Mouse (Mus musculus) forebrain, embryonic 13.5 days (tissue): ENCODE data around the gene Rnf150. TPM values are rescaled to one million over a fixed set of nuclear protein-coding genes. Genes with fewer than 3 reads are reported as not detected.

Experiments used
- ATAC-seq: fragments of 200-750 bp; cut with Nextera tagmentation; 2 replicates; pipeline ENCODE4 v1.8.0; 2017
- H3K27ac ChIP-seq: fragments of 300-500 bp; sonication (generic); 2 replicates; pipeline ENCODE4 v1.5.1; 2015; ENCODE audit warnings: inconsistent platforms, mild to moderate bottlenecking, moderate library complexity
- H3K27me3 ChIP-seq: fragments of 300-500 bp; sonication (generic); 2 replicates; pipeline ENCODE4 v1.6.1; 2015; ENCODE audit warnings: mild to moderate bottlenecking, inconsistent platforms
- H3K36me3 ChIP-seq: fragments of 300-500 bp; sonication (generic); 2 replicates; pipeline ENCODE4 v1.6.1; 2015; ENCODE audit warnings: mild to moderate bottlenecking, inconsistent platforms; ENCODE audit not compliant: poor library complexity, severe bottlenecking
- H3K4me1 ChIP-seq: fragments of 300-500 bp; sonication (generic); 2 replicates; pipeline ENCODE4 v1.6.1; 2015; ENCODE audit warnings: inconsistent platforms
- H3K4me2 ChIP-seq: fragments of 300-500 bp; sonication (generic); 2 replicates; pipeline ENCODE4 v1.6.1; 2015; ENCODE audit warnings: inconsistent platforms, mild to moderate bottlenecking, moderate library complexity
- H3K4me3 ChIP-seq: fragments of 300-500 bp; sonication (generic); 2 replicates; pipeline ENCODE4 v1.5.1; 2015; ENCODE audit warnings: mild to moderate bottlenecking, inconsistent platforms
- H3K9ac ChIP-seq: fragments of 300-500 bp; sonication (generic); 2 replicates; pipeline ENCODE4 v1.6.1; 2015; ENCODE audit warnings: mild to moderate bottlenecking, inconsistent platforms
- H3K9me3 ChIP-seq: fragments of 300-500 bp; sonication (generic); replicated peaks from 2 replicates; pipeline ENCODE4 v1.6.1; 2016; ENCODE audit warnings: inconsistent platforms
- WGBS: fragments of 180-500 bp; shearing (Covaris S2); methylation state at CpG from one replicate; pipeline ENCODE4 v1.1.7; 2015; 5-methylcytosine and 5-hydroxymethylcytosine counted together
- polyA plus RNA-seq: library from polyadenylated mRNA; unstranded; fragments of >200 nt; fragmentation: Nextera tagmentation; extraction: Ambion mirVana; gene quantifications from 2 replicates; pipeline ENCODE4 v1.2.1, GENCODE M21; 2015

Gene Rnf150
- polyA plus RNA-seq, 1 experiment from 2014 or later = 1.5 TPM

DNA sequence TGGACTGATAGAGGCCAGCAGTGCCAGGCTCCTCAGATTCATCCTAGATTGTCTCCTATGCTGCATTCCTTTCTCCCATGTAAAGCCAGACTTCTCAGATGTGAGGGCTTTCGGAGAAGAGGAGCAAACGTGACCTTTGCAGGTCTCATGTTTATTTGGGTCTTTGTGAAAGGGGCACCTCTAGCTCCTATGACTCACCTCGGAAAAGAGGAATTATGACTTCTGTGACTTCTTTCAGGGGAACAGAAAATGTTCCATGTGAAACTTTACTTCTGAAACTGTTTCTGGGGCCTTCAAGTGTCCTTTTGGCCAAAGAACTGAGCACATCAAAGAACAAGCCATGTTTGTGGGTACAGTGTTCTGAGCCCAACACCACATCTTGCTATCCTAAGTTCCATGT lies 133.7 kb downstream of the Rnf150 start:
- no peak overlapping the region for H3K4me2 ChIP-seq
- H3K4me3 ChIP-seq = no peak overlapping the region
- ATAC-seq = no peak
- no peaks in the 10 kb centered on the region for H3K9me3 ChIP-seq
- no peaks in the 10 kb centered on the region for H3K27me3 ChIP-seq
- no peak overlapping the region for H3K9ac ChIP-seq
- 80% methylated on average over 3 of the region's 3 CpGs for WGBS
- H3K36me3 ChIP-seq = no peaks in the 10 kb centered on the region
- H3K4me1 ChIP-seq = no peaks in the 10 kb centered on the region
- H3K27ac ChIP-seq = no peak overlapping the region

DNA sequence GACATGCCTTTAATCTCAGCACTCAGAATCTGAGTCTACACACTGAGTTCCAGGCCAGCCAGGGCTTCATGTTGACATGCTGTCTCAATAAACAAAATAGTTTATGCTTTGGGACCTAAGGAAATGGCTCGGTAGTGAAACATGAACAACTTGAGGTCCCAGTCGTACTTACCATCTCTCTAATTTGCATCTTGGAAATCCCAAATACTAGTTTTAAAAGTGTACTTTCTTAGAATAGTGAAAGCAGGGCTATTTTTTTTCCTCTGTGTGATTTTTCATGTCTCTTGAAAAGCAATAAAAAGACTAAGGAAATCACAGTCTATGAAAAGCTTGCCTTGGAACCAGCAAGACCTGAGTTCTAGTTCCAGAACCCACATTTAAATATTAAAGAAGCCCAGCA lies 135.6 kb downstream of the Rnf150 start:
- Histone ChIP-seq H3K27ac (no peak overlapping the region), H3K36me3 (no peaks in the 10 kb centered on the region), H3K4me1 (no peaks in the 10 kb centered on the region), H3K9ac (no peak overlapping the region), H3K4me3 (no peak overlapping the region), H3K4me2 (no peak overlapping the region), H3K9me3 (no peaks in the 10 kb centered on the region), H3K27me3 (no peaks in the 10 kb centered on the region)
- 88% methylated on average over 2 of the region's 2 CpGs for WGBS
- ATAC-seq = no peak

DNA sequence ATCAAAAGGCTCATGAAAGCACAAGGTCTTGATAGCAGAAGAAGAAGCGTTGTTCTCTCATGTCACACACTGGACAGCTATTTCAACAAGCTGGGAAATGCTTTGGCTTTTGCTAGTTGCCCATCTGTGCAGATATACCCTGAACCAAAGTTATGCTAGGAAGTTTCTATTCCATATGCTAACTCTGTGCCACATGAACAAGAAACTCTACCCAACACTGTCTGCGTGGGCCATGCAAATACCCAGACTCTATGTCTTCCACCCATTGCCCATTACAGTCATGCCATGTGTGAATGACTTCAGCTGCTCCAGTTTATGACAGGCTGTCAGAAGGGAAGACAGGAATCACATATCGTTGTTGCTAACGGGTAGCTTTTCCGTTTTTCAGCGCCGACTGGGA lies 140.0 kb downstream of the Rnf150 start:
- H3K4me1 ChIP-seq = no peaks in the 10 kb centered on the region
- H3K4me3 ChIP-seq = no peak overlapping the region
- H3K36me3 ChIP-seq = peaks cover 8% of the 10 kb centered on the region; the same call in 1 of the 2 replicates
- no peaks in the 10 kb centered on the region for H3K9me3 ChIP-seq
- no peak overlapping the region for H3K4me2 ChIP-seq
- no peak overlapping the region for H3K9ac ChIP-seq
- no peaks in the 10 kb centered on the region for H3K27me3 ChIP-seq
- WGBS = 95% methylated on average over 7 of the region's 7 CpGs
- H3K27ac ChIP-seq = no peak overlapping the region
- ATAC-seq = no peak; the same call in 1 of the 2 replicates

DNA sequence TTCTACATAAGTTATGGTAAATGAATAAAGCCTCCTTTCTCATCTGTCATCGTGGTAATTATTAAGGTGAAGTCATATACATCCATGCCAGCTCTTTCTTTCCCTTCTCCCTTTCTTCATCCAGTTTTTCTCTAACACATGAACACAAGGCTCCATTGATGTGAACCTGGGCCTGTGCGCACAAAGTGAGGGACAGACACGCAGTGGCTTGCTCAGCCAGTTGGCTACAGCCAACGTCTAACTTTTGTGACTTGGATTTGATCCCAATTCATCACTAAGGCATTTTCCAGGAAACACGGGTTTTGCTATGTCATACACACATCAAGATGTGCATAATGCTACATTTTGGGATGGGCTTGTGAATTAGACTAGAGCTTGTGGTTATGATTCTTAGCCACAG lies 146.3 kb downstream of the Rnf150 start:
- H3K4me1 ChIP-seq = peaks cover 9% of the 10 kb centered on the region; the same call in 1 of the 2 replicates
- no peak overlapping the region for H3K9ac ChIP-seq
- WGBS = 86% methylated on average over 5 of the region's 5 CpGs
- H3K27ac ChIP-seq = no peak overlapping the region
- no peaks in the 10 kb centered on the region for H3K9me3 ChIP-seq
- H3K4me2 ChIP-seq = no peak overlapping the region
- peaks cover 8% of the 10 kb centered on the region; the same call in 1 of the 2 replicates for H3K36me3 ChIP-seq
- H3K27me3 ChIP-seq = no peaks in the 10 kb centered on the region
- H3K4me3 ChIP-seq = no peak overlapping the region
- ATAC-seq = no peak

DNA sequence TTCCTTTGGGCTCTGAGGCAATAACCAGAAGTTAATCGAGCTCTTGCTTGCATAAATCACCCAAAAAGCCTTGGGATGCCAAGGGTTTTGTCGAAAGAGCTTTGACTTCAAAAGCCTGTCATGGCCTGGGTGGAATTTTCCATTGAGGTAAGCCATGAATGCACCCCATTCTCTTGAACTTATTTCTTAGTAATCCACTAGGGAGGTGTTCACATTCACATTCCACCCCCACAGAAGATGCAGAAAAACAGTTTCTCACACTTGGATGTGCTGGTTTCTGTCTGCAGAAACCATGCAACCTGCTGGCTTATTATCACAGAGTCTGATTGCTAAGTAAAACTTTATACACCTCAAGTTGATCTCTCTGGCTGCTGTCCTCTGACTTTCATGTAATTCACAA lies 148.1 kb downstream of the Rnf150 start:
- peaks cover 2% of the 10 kb centered on the region; the same call in 1 of the 2 replicates for H3K36me3 ChIP-seq
- ATAC-seq = no peak
- H3K4me2 ChIP-seq = no peak overlapping the region
- no peaks in the 10 kb centered on the region for H3K9me3 ChIP-seq
- H3K4me3 ChIP-seq = no peak overlapping the region
- H3K27ac ChIP-seq = no peak overlapping the region
- H3K9ac ChIP-seq = no peak overlapping the region
- WGBS = 53% methylated on average over 2 of the region's 2 CpGs
- H3K27me3 ChIP-seq = no peaks in the 10 kb centered on the region
- peaks cover 9% of the 10 kb centered on the region; the same call in 1 of the 2 replicates for H3K4me1 ChIP-seq

DNA sequence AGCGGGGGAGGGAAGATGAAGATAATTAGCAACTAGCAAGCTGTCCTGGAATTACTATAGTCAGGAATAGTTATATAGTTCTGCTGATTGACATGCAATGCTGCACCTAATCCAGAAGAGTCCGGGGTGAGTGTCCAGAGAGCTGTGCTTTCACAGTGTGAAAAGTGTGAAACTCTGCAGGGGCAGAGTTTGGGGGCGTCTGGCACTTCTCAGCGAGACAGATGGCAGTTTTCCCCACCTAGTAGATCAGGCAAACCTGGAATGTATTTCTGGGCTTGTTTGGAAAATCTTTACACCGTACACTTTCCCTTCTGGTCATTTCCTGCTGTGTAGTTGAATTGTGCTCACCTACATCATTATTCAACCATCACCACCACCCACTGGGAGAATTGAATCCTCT lies 148.6 kb downstream of the Rnf150 start:
- Histone ChIP-seq H3K27ac (0 out of 2 replicates have a peak overlapping the region, but pooled peaks have one; percentile 27), H3K4me3 (no peak overlapping the region), H3K9me3 (no peaks in the 10 kb centered on the region), H3K9ac (no peak overlapping the region), H3K4me2 (no peak overlapping the region), H3K27me3 (no peaks in the 10 kb centered on the region), H3K4me1 (peaks cover 9% of the 10 kb centered on the region; the same call in 1 of the 2 replicates), H3K36me3 (no peaks in the 10 kb centered on the region; the same call in 1 of the 2 replicates)
- WGBS = 37% methylated on average over 5 of the region's 5 CpGs
- ATAC-seq = peak; percentile 43; the same call in 1 of the 2 replicates

DNA sequence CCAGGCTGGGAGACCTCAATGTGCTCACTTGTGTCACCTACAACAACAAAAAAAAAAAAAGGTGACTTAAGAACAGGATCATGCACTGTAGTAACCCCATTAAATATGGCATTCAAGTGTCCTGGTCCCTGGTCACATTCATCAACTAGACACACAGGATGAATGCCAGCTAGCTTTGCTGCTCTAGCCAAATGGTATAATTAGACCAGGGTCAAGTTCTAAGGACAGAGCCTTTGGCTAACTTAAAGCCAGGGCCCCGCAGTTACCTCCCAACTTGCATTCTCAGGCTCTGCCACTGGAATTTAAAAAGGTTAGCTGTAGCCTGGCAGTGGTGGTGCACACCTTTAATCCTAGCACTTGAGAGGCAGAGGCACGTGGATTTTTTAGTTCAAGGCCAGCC lies 165.1 kb downstream of the Rnf150 start:
- Histone ChIP-seq H3K27me3 (no peaks in the 10 kb centered on the region), H3K36me3 (no peaks in the 10 kb centered on the region), H3K4me2 (no peak overlapping the region), H3K4me3 (no peak overlapping the region), H3K9me3 (no peaks in the 10 kb centered on the region), H3K4me1 (no peaks in the 10 kb centered on the region), H3K9ac (no peak overlapping the region), H3K27ac (no peak overlapping the region)
- ATAC-seq = no peak
- 77% methylated on average over 2 of the region's 2 CpGs for WGBS

DNA sequence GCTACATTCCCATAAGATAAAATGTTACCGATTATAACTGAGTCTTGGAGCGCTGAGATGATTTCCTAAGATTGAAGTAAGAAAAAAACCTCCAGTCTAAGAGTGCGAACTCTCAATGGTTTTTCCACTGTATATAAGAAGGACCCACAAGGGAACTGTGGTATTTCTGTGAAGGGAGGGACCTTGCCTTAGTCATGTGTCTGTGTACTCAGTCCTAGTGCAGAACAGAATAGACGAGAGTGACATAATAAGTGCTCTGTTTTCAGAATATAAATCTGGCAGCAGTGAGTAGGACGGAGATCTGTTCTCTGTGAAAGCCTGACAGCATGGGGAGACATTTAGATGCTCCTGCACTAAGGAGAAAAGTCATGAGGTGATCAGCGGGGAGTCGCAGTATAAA lies 169.6 kb downstream of the Rnf150 start:
- Histone ChIP-seq H3K4me3 (no peak overlapping the region), H3K9ac (no peak overlapping the region), H3K27ac (no peak overlapping the region), H3K4me2 (no peak overlapping the region), H3K36me3 (0 out of 2 replicates have a peak, but pooled peaks cover 11% of the 10 kb centered on the region), H3K9me3 (no peaks in the 10 kb centered on the region), H3K4me1 (0 out of 2 replicates have a peak, but pooled peaks cover 3% of the 10 kb centered on the region), H3K27me3 (no peaks in the 10 kb centered on the region)
- WGBS = 74% methylated on average over 7 of the region's 7 CpGs
- peak; percentile 79 for ATAC-seq

DNA sequence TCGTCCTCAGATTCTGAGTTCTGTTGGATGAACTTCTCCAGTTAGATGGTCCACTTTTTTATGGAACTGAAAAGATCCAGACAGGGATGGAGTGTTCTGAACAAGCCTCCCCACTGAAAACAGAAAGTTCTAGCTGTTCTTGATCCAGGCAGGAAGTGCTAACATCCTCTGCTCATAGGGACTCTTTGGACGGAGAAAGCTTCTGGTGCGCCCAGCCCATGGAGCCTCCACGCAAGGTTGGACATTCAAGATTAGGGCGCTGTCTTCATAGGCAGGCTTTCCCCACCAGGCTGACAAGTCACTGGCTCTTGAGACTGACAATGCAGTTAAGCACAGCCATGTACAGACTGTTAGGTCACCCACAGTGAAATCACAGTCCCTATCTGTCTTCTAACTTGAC lies 172.0 kb downstream of the Rnf150 start:
- H3K36me3 ChIP-seq = 0 out of 2 replicates have a peak, but pooled peaks cover 11% of the 10 kb centered on the region
- no peak for ATAC-seq
- H3K27ac ChIP-seq = no peak overlapping the region
- H3K4me1 ChIP-seq = 0 out of 2 replicates have a peak, but pooled peaks cover 3% of the 10 kb centered on the region
- H3K9me3 ChIP-seq = no peaks in the 10 kb centered on the region
- H3K9ac ChIP-seq = no peak overlapping the region
- no peak overlapping the region for H3K4me3 ChIP-seq
- H3K4me2 ChIP-seq = no peak overlapping the region
- no peaks in the 10 kb centered on the region for H3K27me3 ChIP-seq
- WGBS = 95% methylated on average over 5 of the region's 5 CpGs

DNA sequence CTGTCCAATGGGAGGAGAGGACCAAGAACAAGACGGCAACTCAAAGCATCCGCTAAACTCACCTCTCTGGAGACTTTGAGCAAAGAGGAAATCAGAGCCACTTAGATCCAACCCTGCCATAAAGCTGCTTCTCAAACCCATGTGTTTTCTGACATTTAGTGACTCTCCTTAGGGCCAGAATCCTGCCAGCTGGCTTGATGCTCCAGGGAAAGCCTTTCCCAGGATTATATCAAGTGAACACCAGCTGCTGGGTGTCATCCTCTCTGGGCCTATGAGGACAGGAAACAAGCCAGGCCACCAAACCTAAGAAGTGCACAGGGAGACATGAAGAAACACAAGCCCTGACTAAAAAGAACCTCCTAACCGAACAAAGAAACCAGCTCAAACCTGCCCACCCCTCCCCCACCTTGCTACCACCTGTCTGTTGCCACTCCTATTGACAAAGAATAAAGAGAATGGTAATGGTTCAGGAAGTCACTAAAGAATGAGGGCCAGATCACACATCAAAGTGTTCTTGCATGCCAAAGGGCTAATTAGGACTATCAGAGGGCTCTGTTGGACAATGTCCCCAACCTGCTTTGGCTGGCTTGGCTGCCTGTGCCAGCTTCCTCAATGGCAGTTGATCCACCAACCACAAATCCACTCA lies 173.5 kb downstream of the Rnf150 start:
- Histone ChIP-seq H3K4me2 (no peak overlapping the region), H3K4me1 (0 out of 2 replicates have a peak, but pooled peaks cover 3% of the 10 kb centered on the region), H3K9me3 (no peaks in the 10 kb centered on the region), H3K27me3 (no peaks in the 10 kb centered on the region), H3K27ac (no peak overlapping the region), H3K9ac (no peak overlapping the region), H3K36me3 (0 out of 2 replicates have a peak, but pooled peaks cover 11% of the 10 kb centered on the region), H3K4me3 (no peak overlapping the region)
- ATAC-seq = no peak
- WGBS = 74% methylated on average over 3 of the region's 3 CpGs

DNA sequence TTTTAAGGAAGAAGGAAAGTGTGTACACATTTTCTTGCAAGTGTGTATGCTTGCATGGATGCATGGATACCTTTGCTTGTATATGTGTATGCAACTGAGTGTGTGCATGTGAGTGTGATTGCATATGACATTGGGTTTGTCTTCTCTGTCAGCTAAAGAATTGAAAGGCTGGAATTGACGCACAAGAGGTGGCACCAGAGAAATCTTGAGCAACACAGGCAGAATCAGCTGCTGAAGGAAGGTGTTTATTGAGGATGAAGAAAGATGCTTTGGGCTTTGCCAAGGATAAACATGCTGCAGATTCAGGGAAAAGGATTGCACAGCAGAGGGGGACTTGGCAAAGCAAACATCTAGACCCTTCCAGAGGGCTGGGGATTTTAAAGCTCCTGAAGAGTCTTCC lies 174.2 kb downstream of the Rnf150 start:
- 94% methylated on average over 1 of the region's 1 CpGs for WGBS
- Histone ChIP-seq H3K9ac (no peak overlapping the region), H3K4me3 (no peak overlapping the region), H3K27me3 (no peaks in the 10 kb centered on the region), H3K36me3 (0 out of 2 replicates have a peak, but pooled peaks cover 11% of the 10 kb centered on the region), H3K4me2 (no peak overlapping the region), H3K9me3 (no peaks in the 10 kb centered on the region), H3K4me1 (0 out of 2 replicates have a peak, but pooled peaks cover 3% of the 10 kb centered on the region), H3K27ac (no peak overlapping the region)
- no peak for ATAC-seq

DNA sequence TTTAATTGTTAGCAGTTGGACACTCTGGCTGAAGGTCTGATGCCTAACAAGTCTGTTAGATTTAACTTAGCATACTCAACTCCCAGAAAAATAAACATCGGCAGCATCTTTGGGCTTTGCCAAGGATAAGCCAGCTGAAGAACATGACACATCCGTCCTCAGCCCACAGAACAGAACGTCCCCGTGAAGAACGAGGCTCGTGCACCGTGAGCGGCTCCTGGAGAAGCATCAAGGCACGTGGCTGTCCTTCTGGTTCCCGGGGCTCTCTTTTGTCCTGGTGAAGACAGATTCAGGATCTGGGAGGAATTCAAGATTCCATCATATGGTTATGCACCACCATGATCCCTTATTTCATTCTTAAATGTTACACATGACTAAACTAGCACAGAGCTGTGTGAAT lies 175.4 kb downstream of the Rnf150 start:
- Histone ChIP-seq H3K9me3 (no peaks in the 10 kb centered on the region), H3K36me3 (0 out of 2 replicates have a peak, but pooled peaks cover 11% of the 10 kb centered on the region), H3K4me3 (no peak overlapping the region), H3K27me3 (no peaks in the 10 kb centered on the region), H3K4me2 (no peak overlapping the region), H3K9ac (no peak overlapping the region), H3K27ac (no peak overlapping the region), H3K4me1 (0 out of 2 replicates have a peak, but pooled peaks cover 3% of the 10 kb centered on the region)
- 92% methylated on average over 10 of the region's 10 CpGs for WGBS
- ATAC-seq = no peak
